9 mouse cellular contexts compared by ENCODE assay signal in the genomic region with DNA sequence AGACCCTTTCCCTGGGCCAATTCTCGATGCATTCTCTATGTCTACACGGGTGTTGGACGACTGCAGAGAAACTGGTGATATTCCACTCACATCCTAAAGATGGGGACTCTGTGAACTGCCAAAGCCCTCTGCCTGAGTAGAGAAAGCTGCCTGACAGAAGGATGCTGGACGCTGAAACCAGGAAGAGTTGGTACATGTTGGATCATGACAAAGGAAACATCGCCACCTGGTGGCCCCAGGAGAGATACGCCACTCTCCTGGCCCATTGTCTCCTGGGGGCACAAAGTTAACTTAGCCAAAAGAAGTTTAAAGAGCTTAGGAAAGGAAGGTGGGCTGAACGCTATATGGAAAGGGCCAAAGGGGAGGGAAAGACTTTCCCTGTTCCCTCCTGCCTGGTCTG.
DNase-seq lines count a peak whose midpoint lies in the region; ATAC-seq and TF ChIP-seq lines count a peak whose summit lies in the region.
"Had no signal": no experiment of that assay in that cellular context is flagged by ENCODE, and none has a peak within 500 bp of the region (broad histone marks: within the 10 kb centered on the region; RNA-seq: fewer than 3 reads in every experiment).

No protein-coding gene starts in this region.

- 17% methylated on average over 7 of the region's 7 CpGs for WGBS in lung, adult 2 months

- no peak for TF ChIP-seq POLR2A in lung, adult 2 months (IDR thresholded peaks at IDR 0.05; ENCODE audit: borderline replicate concordance, extremely low read depth, low read depth, low read length)

- H3K4me1 ChIP-seq in lung, adult 2 months (ENCODE audit: control insufficient read depth, insufficient read depth, low read length) = no peaks in the 10 kb centered on the region
- H3K4me1 ChIP-seq: heart, embryonic 15.5 days had no signal

- peak; percentile 31 for DNase-seq in adrenal gland, adult 8-10 months
- DNase-seq in embryo, embryonic 11 days = peak; percentile 87
- DNase-seq in heart, adult 8-10 months (ENCODE audit: low spot score) = peak; percentile 45
- peak; percentile 71 to 87 for DNase-seq in kidney, postnatal 36 days
- DNase-seq in lung, adult 2 months = peak; percentile 56
- DNase-seq in right cerebral cortex, adult 2 months (ENCODE audit: low spot score in 2 of 2) = peak; percentile 78 to 80
- DNase-seq in urinary bladder, adult 2 months (ENCODE audit: low spot score) = peak; percentile 42

- peak; percentile 90 for TF ChIP-seq CTCF in lung, adult 2 months (IDR thresholded peaks at IDR 0.05; ENCODE audit: insufficient read depth, low read length)

- ATAC-seq in CD4-positive, CD25-positive, alpha-beta regulatory T cell, adult 4 months = peak; percentile 72

- no peak overlapping the region for H3K4me3 ChIP-seq in lung, adult 2 months (replicated peaks; ENCODE audit: extremely low read depth, low read depth, low read length)
- H3K4me3 ChIP-seq: heart, embryonic 15.5 days had no signal

Comparison
In these comparisons a context has a peak if more than half of its experiments do, and no peak if none do; other contexts are left out.
1. DNase-seq: peak in every context shown above with its lines; median percentile 87 in embryo, embryonic 11 days; 79 in kidney, postnatal 36 days; 79 in right cerebral cortex, adult 2 months; 56 in lung, adult 2 months; 45 in heart, adult 8-10 months; 42 in urinary bladder, adult 2 months; 31 in adrenal gland, adult 8-10 months.